Mouse (Mus musculus) lung, embryonic 14.5 days (tissue): ENCODE data around the gene Sipa1l1. TPM values are rescaled to one million over a fixed set of nuclear protein-coding genes. Genes with fewer than 3 reads are reported as not detected.
A peak's percentile ranks its signal among the peaks of the same experiment; 100 is the strongest.

Experiments used
- ATAC-seq: fragments of 200-750 bp; cut with Nextera tagmentation; 2 replicates; pipeline ENCODE4 v1.8.0; 2017; ENCODE audit warnings: mild to moderate bottlenecking, moderate TSS enrichment, moderate library complexity; ENCODE audit not compliant: insufficient read depth
- DNase-seq: peaks from one replicate; pipeline ENCODE4 v3.0.0-alpha.2; 2015
- H3K27ac ChIP-seq: fragments of 300-500 bp; sonication (generic); 2 replicates; pipeline ENCODE4 v1.5.1; 2014; ENCODE audit warnings: low read depth, mild to moderate bottlenecking, moderate library complexity
- H3K27me3 ChIP-seq: fragments of 300-500 bp; sonication (generic); 2 replicates; pipeline ENCODE4 v1.6.1; 2014; ENCODE audit warnings: low read length, control low read depth; ENCODE audit not compliant: insufficient read depth
- H3K36me3 ChIP-seq: fragments of 300-500 bp; sonication (generic); 2 replicates; pipeline ENCODE4 v1.6.1; 2014; ENCODE audit warnings: control low read depth; ENCODE audit not compliant: insufficient read depth
- H3K4me1 ChIP-seq: fragments of 300-500 bp; sonication (generic); 2 replicates; pipeline ENCODE4 v1.6.1; 2014; ENCODE audit warnings: antibody characterized with exemption, control low read depth; ENCODE audit not compliant: insufficient read depth
- H3K4me2 ChIP-seq: fragments of 300-500 bp; sonication (generic); 2 replicates; pipeline ENCODE4 v1.6.1; 2014; ENCODE audit warnings: mild to moderate bottlenecking
- H3K4me3 ChIP-seq: fragments of 300-500 bp; sonication (generic); 2 replicates; pipeline ENCODE4 v1.5.1; 2014; ENCODE audit warnings: low read depth, low read length
- H3K9ac ChIP-seq: fragments of 300-500 bp; sonication (generic); 2 replicates; pipeline ENCODE4 v1.6.1; 2014
- H3K9me3 ChIP-seq: fragments of 300-500 bp; sonication (generic); 2 replicates; pipeline ENCODE4 v1.6.1; 2016; ENCODE audit warnings: low read depth, low read length, control low read depth
- CTCF ChIP-seq: IDR thresholded peaks from 2 replicates; pipeline ENCODE4 v1.5.1; 2016; ENCODE audit warnings: antibody characterized with exemption, low read depth
- WGBS: fragments of 180-500 bp; shearing (Covaris S2); extraction: QIAGEN DNeasy Blood & Tissue Kit; methylation state at CpG from one replicate; pipeline ENCODE4 v1.1.7; 2014; 5-methylcytosine and 5-hydroxymethylcytosine counted together
- polyA plus RNA-seq: library from polyadenylated mRNA; unstranded; fragments of >200 nt; fragmentation: Nextera tagmentation; extraction: Ambion mirVana; gene quantifications from 2 replicates; pipeline ENCODE4 v1.2.1, GENCODE M21; 2014

Gene Sipa1l1
- polyA plus RNA-seq, 1 experiment from 2014 or later: 30.5 TPM

DNA sequence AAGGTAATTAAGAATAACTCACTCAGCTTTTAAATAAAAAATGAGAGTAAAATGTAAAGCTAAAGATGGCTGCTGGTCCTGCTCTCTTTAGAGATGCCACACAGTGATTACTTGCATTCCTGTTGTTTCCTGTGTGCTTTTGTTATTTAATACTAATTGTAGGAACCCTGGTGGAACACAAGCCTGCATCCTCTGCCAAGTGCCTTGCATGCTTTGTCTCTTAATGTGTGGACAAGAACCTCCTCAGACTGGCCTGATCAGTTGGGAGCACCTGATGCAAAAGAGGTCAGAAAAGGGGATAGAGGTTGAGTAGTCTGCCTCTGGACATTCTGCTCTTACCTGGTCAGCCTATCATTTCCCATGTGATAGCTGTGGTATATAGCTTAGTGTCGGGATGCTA is 107.5 kb downstream of the Sipa1l1 start:
- H3K4me3 ChIP-seq: no peak overlapping the region
- H3K9ac ChIP-seq: no peak overlapping the region
- H3K27ac ChIP-seq: no peak overlapping the region
- H3K27me3 ChIP-seq: no peaks in the 10 kb centered on the region
- no peak for TF ChIP-seq CTCF
- no peaks in the 10 kb centered on the region for H3K9me3 ChIP-seq
- 0 out of 2 replicates have a peak, but pooled peaks cover 3% of the 10 kb centered on the region for H3K4me1 ChIP-seq
- ATAC-seq (no peak), DNase-seq (no peak)
- no peaks in the 10 kb centered on the region for H3K36me3 ChIP-seq
- H3K4me2 ChIP-seq: no peak overlapping the region
- WGBS: 89% methylated on average over 1 of the region's 1 CpGs

DNA sequence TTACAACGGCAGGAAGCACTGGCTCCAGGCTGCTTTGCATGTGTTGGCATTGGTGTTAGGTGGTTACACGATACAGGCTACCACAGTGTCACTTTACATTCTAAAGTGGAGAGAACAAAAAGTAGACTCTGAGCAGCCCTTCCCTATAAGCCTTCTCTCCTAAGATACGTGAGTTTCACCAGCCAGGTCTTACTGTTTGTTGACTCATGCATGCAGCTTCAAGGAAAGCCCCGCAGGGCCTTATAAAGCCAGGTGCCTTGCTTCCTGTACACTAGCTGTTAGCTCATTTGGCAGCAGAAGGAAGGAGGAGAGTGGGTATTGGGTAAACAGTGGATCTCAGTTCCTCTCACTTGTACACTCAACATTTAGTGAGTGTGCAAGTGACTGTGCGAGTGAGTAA is 115.5 kb downstream of the Sipa1l1 start:
- DNase-seq (no peak), ATAC-seq (no peak)
- no peak for TF ChIP-seq CTCF
- no peak overlapping the region for H3K4me3 ChIP-seq
- H3K9me3 ChIP-seq: no peaks in the 10 kb centered on the region
- WGBS: 70% methylated on average over 5 of the region's 5 CpGs
- no peaks in the 10 kb centered on the region for H3K27me3 ChIP-seq
- H3K9ac ChIP-seq: no peak overlapping the region
- H3K36me3 ChIP-seq: no peaks in the 10 kb centered on the region
- H3K4me1 ChIP-seq: no peaks in the 10 kb centered on the region
- no peak overlapping the region for H3K4me2 ChIP-seq
- H3K27ac ChIP-seq: no peak overlapping the region

DNA sequence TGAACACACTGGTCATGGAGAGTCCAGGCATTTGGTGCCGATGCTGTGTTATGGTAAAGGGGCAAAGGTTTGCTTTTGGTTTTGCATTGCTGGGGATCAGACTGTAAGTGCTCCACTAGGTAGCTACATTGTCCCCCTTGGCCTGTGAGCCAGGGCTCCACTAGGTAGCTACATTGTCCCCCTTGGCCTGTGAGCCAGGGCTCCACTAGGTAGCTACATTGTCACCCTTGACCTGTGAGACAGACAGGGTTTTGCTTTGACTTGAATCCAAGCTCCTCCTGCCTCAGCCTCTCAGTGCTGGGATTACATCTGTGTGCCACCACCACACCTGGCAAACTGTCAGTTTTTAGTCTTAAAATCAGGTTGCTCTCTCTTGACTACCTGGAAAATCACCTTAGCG is 115.9 kb downstream of the Sipa1l1 start:
- no peaks in the 10 kb centered on the region for H3K9me3 ChIP-seq
- no peak overlapping the region for H3K4me2 ChIP-seq
- TF ChIP-seq CTCF: no peak
- H3K4me1 ChIP-seq: no peaks in the 10 kb centered on the region
- no peak for DNase-seq
- H3K36me3 ChIP-seq: no peaks in the 10 kb centered on the region
- no peak overlapping the region for H3K9ac ChIP-seq
- WGBS: 84% methylated on average over 2 of the region's 2 CpGs
- H3K4me3 ChIP-seq: no peak overlapping the region
- no peak for ATAC-seq
- no peaks in the 10 kb centered on the region for H3K27me3 ChIP-seq
- H3K27ac ChIP-seq: no peak overlapping the region

DNA sequence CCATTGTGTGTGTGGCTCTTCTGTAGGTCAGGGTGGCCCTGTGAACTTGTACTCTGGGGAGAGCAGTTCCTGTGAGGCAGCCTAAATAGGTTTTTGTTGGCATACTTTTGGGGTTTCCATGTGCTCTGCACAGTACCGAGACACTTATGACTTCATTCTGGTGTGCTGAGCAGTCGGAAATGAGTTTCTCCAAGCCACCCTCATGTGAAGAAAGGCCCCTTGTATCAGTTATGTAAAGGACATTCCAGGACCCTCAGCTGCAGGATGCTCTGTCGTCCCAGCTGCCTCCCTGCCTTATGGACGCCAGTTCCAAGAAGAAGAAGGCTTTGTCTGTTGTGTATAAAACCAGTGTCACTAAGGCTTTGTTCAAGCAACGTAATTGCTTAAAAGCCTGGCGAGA is 116.9 kb downstream of the Sipa1l1 start:
- 49% methylated on average over 6 of the region's 6 CpGs for WGBS
- no peaks in the 10 kb centered on the region for H3K36me3 ChIP-seq
- no peaks in the 10 kb centered on the region for H3K4me1 ChIP-seq
- TF ChIP-seq CTCF: no peak
- H3K4me3 ChIP-seq: no peak overlapping the region
- ATAC-seq (no peak), DNase-seq (peak; percentile 15)
- H3K9ac ChIP-seq: no peak overlapping the region
- no peaks in the 10 kb centered on the region for H3K9me3 ChIP-seq
- H3K4me2 ChIP-seq: no peak overlapping the region
- 0 out of 2 replicates have a peak overlapping the region, but pooled peaks have one; percentile 8 for H3K27ac ChIP-seq
- no peaks in the 10 kb centered on the region for H3K27me3 ChIP-seq

DNA sequence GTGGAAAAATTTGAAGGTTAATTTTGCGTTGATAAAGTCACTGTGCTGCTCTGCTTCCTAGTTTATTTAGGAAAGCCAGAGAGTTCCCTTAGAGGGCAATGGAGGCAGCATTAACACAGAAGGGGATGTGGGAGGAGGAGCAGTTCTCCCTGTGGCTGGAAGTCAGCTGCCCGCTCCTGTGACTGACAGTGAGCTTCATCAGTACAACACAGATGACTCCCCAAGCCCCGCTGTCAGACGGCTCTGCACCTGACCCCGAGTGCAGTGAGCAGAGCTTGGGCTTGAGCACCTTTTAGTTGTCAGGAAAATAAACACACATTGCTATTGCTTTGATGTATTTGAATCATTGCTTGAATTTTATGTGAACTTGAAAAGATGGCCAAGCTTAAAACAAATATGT is 117.7 kb downstream of the Sipa1l1 start:
- no peak overlapping the region for H3K4me2 ChIP-seq
- WGBS: 36% methylated on average over 5 of the region's 5 CpGs
- no peak overlapping the region for H3K4me3 ChIP-seq
- no peak for TF ChIP-seq CTCF
- no peaks in the 10 kb centered on the region for H3K27me3 ChIP-seq
- no peaks in the 10 kb centered on the region for H3K4me1 ChIP-seq
- H3K27ac ChIP-seq: no peak overlapping the region
- H3K9me3 ChIP-seq: no peaks in the 10 kb centered on the region
- ATAC-seq (no peak), DNase-seq (no peak)
- no peaks in the 10 kb centered on the region for H3K36me3 ChIP-seq
- no peak overlapping the region for H3K9ac ChIP-seq

DNA sequence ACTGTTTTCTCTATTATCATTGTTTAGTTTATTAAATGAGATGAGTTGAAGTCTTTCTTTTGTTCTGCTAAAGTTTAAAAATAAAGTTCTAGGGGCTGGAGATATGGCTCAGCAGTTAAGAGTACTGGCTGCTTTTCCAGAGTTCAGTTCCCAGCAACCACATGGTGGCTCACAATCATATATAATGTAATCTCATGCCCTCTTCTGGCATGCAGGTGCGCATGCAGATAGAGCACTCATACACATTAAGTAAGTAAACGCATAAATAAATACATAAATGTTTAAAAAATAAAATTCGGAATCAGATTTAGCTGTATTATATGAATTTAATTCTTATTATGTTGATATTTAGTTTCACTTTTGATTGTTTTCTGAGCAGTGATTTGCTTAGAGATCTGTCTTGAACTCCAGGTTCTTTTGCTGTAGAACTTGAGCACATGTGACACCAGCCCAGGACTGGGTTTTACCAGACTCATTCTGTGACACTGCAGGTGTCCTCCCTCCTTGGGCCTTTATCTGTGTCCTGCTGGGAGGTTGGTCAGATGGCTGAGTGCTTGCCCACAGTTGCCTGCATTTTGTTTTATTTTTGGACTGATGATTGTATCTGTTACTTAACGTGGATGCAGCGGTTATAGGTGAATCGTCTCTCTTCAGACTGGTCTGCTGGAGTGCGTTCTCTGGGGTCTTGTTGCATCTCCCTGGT is 124.6 kb downstream of the Sipa1l1 start:
- Histone ChIP-seq H3K4me3 (no peak overlapping the region), H3K27ac (no peak overlapping the region), H3K9ac (no peak overlapping the region), H3K4me1 (no peaks in the 10 kb centered on the region), H3K27me3 (no peaks in the 10 kb centered on the region), H3K36me3 (no peaks in the 10 kb centered on the region), H3K9me3 (no peaks in the 10 kb centered on the region), H3K4me2 (no peak overlapping the region)
- DNase-seq (no peak), ATAC-seq (no peak)
- no peak for TF ChIP-seq CTCF
- 92% methylated on average over 7 of the region's 7 CpGs for WGBS

DNA sequence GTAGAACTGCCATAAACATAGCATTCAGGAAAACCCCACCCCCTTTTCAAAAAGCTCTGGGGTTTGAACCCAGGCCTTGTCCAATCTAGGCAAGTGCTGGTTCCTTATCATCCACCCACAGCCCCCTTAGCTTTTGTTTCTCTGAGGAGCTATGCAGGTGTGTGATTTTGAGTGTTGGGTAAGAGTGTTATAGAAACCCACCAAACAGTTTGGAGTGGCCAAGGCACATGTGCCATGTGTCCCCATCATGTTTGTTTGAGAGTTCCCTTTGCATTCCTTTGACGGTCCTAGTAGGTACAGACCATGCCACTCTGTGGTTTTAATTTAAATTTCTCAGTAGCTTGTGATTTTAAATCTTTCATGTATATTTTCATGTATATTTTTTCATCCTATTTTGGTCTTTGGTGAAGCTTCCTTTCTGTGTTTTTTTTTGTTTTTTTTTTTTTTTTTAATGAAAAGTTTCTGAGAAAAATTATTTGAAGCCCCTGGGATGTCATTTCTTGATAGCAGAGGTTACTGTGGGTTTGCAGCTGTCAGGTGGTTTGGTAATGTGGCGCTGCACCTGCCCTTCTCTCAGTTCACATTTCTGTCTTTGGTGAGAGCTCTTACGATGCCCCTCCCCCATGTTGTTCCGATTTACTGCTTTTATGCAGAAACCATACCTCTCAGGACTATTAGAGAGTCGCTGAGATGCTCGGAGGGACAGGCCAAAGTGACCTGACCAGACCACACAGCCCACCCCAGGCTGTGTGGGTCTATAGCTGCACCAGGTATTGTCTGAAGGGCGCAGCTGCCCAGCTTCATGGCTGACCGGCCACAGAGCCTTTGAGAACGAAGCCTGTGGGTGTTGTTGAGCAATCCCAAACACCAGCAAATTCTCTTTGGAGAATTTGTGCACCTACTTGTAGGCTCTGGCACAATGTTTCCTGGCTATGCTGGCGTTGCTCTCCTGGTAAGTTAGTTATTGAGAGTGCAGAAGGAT is 126.1 kb downstream of the Sipa1l1 start:
- Histone ChIP-seq H3K36me3 (no peaks in the 10 kb centered on the region), H3K9ac (no peak overlapping the region), H3K27me3 (no peaks in the 10 kb centered on the region), H3K4me2 (no peak overlapping the region), H3K4me1 (no peaks in the 10 kb centered on the region), H3K9me3 (no peaks in the 10 kb centered on the region), H3K4me3 (no peak overlapping the region), H3K27ac (no peak overlapping the region)
- no peak for TF ChIP-seq CTCF
- WGBS: 75% methylated on average over 10 of the region's 10 CpGs
- DNase-seq (no peak), ATAC-seq (no peak)
